Mouse (Mus musculus) embryonic fibroblast, embryonic 13.5 days (primary cell): ENCODE measurements around the gene Ksr1. TPM values are rescaled to one million over a fixed set of nuclear protein-coding genes. Genes with fewer than 3 reads are reported as not detected.

Experiments used
- H3K27ac ChIP-seq: 2 replicates; pipeline ENCODE4 v1.5.1; 2012; ENCODE audit warnings: low read length, control low read depth, inconsistent platforms; ENCODE audit not compliant: insufficient read depth
- H3K4me1 ChIP-seq: 2 replicates; pipeline ENCODE4 v1.6.1; 2011; ENCODE audit warnings: low read length; ENCODE audit not compliant: control insufficient read depth, insufficient read depth
- H3K4me3 ChIP-seq: 2 replicates; pipeline ENCODE4 v1.5.1; 2011; ENCODE audit warnings: mild to moderate bottlenecking, control low read depth, low read length; ENCODE audit not compliant: insufficient read depth
- CTCF ChIP-seq: IDR thresholded peaks from 2 replicates; pipeline ENCODE4 v1.5.1; 2011; ENCODE audit warnings: mild to moderate bottlenecking, control low read depth, low read length, moderate library complexity, borderline replicate concordance; ENCODE audit not compliant: insufficient read depth
- POLR2A ChIP-seq: IDR thresholded peaks from 2 replicates; pipeline ENCODE4 v1.6.1; 2011; ENCODE audit warnings: low read depth, mild to moderate bottlenecking, control low read depth, low read length, moderate library complexity
- polyA plus RNA-seq: library from polyadenylated mRNA; stranded (reverse); fragments of >200 nt; gene quantifications from 2 replicates; pipeline ENCODE4 v1.2.4, GENCODE M21; 2011; ENCODE audit warnings: low read depth; ENCODE audit not compliant: missing spikeins, insufficient read length

Gene Ksr1
- polyA plus RNA-seq, 1 experiment = 3.4 TPM

- no peak overlapping the region for H3K4me3 ChIP-seq
- H3K4me1 ChIP-seq = peaks cover 4% of the 10 kb centered on the region; the same call in 1 of the 2 replicates
- no peak overlapping the region for H3K27ac ChIP-seq
- TF ChIP-seq POLR2A (no peak), CTCF (no peak)
These were observed 50.5 kb downstream of the Ksr1 start for GRCm38 (mm10) chr11:79095713-79096112.

- H3K4me1 ChIP-seq = peaks cover 4% of the 10 kb centered on the region; the same call in 1 of the 2 replicates
- H3K27ac ChIP-seq = no peak overlapping the region
- TF ChIP-seq POLR2A (no peak), CTCF (no peak)
- H3K4me3 ChIP-seq = no peak overlapping the region
These were observed 51.5 kb downstream of the Ksr1 start for GRCm38 (mm10) chr11:79094727-79095126.

GRCm38 (mm10) chr11:79093986-79094695, 52.1 kb downstream of the Ksr1 start:
- H3K4me1 ChIP-seq = peaks cover 4% of the 10 kb centered on the region; the same call in 1 of the 2 replicates
- H3K4me3 ChIP-seq = no peak overlapping the region
- no peak for TF ChIP-seq CTCF
- TF ChIP-seq POLR2A = no peak
- H3K27ac ChIP-seq = no peak overlapping the region

GRCm38 (mm10) chr11:79093386-79093906, 52.8 kb downstream of the Ksr1 start:
- TF ChIP-seq CTCF (no peak), POLR2A (no peak)
- H3K4me1 ChIP-seq = peaks cover 4% of the 10 kb centered on the region; the same call in 1 of the 2 replicates
- H3K27ac ChIP-seq = no peak overlapping the region
- H3K4me3 ChIP-seq = no peak overlapping the region

DNA sequence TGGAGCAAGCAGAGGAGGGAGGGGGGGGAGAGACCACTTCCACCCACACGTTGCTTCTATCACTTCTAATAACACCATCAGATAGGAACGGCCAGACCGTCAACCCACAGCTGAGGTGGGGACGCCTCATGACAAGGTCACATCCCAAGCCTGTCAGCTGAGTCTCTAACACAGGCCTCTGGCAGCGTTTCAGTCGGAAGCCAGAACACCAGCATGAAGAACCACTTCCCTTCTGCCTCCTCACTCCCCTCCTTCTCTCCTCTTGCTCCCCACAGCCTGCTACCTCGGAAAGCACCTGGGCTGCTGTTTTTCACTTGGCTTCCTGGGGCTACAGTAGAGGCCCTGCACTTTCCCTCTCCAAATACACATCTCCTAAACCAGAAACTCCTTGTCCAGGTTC, 53.4 kb downstream of the Ksr1 start:
- Histone ChIP-seq H3K4me1 (peaks cover 4% of the 10 kb centered on the region; the same call in 1 of the 2 replicates), H3K4me3 (no peak overlapping the region), H3K27ac (no peak overlapping the region)
- TF ChIP-seq CTCF (no peak), POLR2A (no peak)

- no peak for TF ChIP-seq CTCF
- no peak for TF ChIP-seq POLR2A
- H3K4me1 ChIP-seq = peaks cover 4% of the 10 kb centered on the region; the same call in 1 of the 2 replicates
- no peak overlapping the region for H3K27ac ChIP-seq
- no peak overlapping the region for H3K4me3 ChIP-seq
These were observed 54.0 kb downstream of the Ksr1 start for GRCm38 (mm10) chr11:79092245-79092644.

GRCm38 (mm10) chr11:79089756-79090155, 56.5 kb downstream of the Ksr1 start:
- TF ChIP-seq POLR2A (no peak), CTCF (no peak)
- H3K4me1 ChIP-seq = peaks cover 2% of the 10 kb centered on the region; the same call in 1 of the 2 replicates
- H3K4me3 ChIP-seq = no peak overlapping the region
- H3K27ac ChIP-seq = no peak overlapping the region

GRCm38 (mm10) chr11:79089027-79089426, 57.2 kb downstream of the Ksr1 start:
- Histone ChIP-seq H3K27ac (no peak overlapping the region), H3K4me3 (no peak overlapping the region), H3K4me1 (no peaks in the 10 kb centered on the region)
- no peak for TF ChIP-seq CTCF
- no peak for TF ChIP-seq POLR2A

- Histone ChIP-seq H3K4me3 (no peak overlapping the region), H3K4me1 (no peaks in the 10 kb centered on the region), H3K27ac (no peak overlapping the region)
- TF ChIP-seq POLR2A (no peak), CTCF (no peak)
These were observed 57.9 kb downstream of the Ksr1 start for GRCm38 (mm10) chr11:79088325-79088724.

DNA sequence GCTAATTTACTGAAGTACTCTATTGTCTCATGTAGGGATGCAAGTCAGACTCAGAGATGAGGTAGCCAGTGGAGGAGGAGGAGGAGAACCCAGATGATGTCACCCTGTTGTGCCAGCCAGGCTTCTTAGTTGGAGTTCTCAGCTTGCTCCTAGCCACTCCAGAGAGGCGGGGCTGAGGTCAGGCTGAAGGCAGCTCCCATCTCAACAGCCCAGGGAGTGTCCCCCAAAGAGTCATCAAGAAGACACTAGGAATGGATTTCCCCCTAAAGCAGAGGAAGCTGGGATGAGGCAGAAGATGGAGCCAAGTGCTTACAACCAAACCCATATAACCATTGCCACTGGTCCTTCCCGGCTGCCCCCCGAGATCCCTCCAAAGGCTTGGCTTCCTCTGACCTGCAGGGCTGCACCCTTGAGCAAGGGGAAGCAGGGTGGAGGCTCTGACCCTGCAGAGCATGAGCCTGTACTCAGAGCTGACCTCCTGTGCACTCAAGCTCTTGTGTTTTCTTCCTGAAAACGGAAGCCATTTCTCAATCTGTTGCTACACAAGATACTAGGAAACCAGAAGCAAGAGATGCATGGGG, 58.4 kb downstream of the Ksr1 start:
- TF ChIP-seq CTCF (no peak), POLR2A (no peak)
- no peaks in the 10 kb centered on the region for H3K4me1 ChIP-seq
- no peak overlapping the region for H3K27ac ChIP-seq
- no peak overlapping the region for H3K4me3 ChIP-seq
